Mouse (Mus musculus) mature B cell (primary cell): Measurements from ENCODE around the gene Wdr90.
"Not testable (repeated sequence)": the region's sequence is repeated elsewhere in the genome, so short reads cannot be mapped to it uniquely, and the experiment has no call there.

Experiments used
- in situ Hi-C: fragments of 300-500 bp; cut with MboI; formaldehyde crosslinking; loops from 2 replicates; pipeline ENCODE4 v1.14.3; 2019

Gene Wdr90

GRCm38 (mm10) chr17:25877025-25877424, 15.7 kb upstream of the Wdr90 start:
- in situ Hi-C loops = no loop called here

- in situ Hi-C loops = no loop called here
Observed at GRCm38 (mm10) chr17:25876347-25876915, 15.1 kb upstream of the Wdr90 start.

DNA sequence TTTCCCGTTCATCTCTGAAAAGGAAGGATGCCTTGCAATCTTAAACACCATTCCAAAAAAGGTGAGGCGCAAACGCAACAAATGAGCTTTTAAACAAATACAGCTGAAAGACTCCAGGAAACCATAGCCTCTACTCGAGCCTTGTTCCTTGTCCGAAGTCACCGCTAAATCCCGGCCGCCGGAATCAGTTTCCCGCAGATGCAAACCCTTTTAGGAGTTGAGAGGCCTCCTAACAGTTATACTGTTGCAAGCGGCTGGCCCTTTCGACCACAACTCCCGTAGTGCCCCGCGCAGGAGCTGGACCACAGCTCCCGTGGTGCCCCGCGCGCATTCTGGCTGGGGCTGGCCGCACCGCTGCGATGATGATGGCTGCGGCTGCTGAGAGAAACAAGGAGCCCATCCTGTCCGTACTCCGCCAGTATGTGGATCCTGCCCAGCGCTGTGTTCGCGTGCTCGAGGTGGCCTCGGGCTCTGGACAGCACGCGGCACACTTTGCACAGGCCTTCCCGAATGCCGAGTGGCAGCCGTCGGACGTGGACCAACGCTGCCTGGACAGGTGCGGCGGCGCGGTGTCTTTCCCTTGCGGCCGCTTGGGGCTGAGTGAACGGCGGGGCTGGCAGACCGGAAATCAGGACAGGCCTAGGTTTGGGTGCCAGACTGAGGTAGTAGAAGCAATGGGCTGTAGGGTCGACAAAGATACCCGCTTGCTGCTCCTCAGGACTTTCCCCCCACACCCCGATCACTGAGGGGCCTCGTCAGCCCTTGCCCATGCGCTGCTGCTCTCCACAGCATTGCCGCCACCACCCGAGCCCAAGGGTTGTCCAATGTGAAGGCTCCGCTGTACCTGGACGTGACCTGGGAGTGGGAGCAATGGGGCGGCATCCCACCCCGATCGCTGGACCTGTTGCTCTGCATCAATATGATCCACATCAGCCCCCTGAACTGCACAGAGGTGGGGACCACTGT, 14.2 kb upstream of the Wdr90 start:
- in situ Hi-C loops = no loop called here

- in situ Hi-C loops = no loop called here
Observed at GRCm38 (mm10) chr17:25874721-25875170, 13.4 kb upstream of the Wdr90 start, which contains the start of gene Mettl26. TSS of gene Mettl26 (plus strand) at chr17:25875074.

DNA sequence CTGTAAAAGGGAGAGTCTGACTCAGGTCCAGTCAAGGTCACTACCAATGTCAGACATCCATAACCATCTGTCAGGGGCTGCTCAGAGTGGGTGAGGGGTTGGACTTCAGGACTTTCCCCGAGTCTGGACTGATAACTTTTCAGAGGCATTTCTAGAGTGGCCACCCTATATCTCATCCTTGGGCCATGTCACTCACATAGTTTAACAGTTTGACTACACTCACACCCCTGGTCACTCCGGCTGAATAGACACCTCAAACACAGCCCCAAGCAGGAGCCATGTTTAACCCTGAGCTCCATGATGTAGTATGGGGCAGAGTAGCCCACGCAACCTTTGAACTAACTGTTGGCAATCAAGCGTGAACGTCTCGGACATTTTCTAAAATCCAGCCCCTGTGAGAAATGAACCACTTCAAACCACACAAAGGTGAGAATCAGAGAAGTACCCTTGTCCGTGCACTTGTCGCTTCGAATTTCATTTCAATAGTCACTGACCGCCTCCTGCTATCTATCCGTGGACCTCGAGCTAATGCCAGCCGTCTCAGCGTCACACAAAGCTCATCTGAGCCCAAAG, 12.9 kb upstream of the Wdr90 start:
- in situ Hi-C loops = no loop called here

DNA sequence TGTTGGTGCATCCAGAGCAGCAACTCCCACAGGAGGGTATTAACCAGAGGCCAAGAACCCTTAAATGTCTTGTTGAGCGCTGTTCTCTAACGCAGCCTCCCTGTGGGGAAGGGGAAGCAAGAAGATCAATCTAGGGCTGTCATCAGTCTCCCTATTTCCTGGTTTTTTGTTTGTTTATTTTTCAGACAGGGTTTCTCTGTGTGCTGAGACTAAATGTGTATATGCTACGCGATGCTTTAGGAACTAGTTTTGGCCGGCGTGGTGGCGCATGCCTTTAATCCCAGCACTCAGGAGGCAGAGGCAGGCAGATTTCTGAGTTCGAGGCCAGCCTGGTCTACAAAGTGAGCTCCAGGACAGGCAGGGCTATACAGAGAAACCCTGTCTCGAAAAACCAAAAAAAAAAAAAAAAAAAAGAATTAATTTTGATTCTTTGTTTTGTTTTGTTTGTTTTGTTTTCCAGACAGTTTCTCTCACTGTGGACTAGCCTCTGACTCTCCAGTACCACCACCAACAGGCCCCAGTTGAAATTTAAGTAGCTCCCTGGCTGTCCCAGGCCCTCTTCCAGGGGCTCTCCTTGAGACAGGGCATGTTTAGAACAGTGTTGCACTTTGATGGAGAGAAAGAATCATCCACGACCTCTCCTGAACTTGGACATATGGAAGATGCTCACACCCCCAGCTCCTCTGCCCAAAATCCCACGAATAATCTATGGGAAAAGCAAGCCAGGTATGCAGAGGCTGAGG, 12.3 kb upstream of the Wdr90 start:
- in situ Hi-C loops = no loop called here

DNA sequence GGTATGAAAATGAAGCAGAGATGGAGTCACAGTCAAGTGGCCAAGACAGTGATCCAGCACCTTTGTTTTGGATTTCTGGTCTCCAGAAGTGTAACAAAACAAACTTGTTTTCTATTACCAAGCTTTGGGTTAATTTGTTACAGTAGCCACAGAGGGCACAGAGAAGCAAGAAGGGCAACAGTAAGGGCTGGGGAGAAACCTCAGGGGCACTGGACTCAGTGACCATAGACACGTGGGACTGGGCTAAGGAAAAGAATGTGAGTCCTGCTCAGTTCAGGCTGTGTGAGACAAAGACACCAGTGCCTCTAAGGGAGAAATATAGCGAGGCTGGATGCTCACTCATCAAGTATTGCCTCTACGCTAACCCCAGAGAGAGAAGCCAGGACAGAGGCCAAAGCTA, 11.4 kb upstream of the Wdr90 start:
- in situ Hi-C loops = no loop called here

GRCm38 (mm10) chr17:25871566-25871965, 10.3 kb upstream of the Wdr90 start:
- in situ Hi-C loops = not testable (repeated sequence)

DNA sequence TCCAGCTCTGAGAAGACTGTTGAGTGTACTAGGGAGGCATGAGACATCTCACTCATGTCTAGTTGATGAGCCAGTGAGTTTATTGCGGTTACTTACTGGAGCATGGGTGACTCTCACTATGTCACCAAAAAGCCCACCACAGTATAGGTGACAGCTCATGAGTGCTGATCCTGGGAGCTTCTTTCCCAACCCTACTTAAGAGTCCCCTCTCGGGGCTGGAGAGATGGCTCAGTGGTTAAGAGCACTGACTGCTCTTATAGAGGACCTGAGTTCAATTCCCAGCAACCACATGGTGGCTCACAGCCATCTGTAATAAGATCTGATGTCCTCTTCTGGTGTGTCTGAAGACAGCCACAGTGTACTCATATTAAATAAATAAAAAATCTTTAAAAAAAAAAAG, 8.7 kb upstream of the Wdr90 start:
- in situ Hi-C loops = no loop called here

GRCm38 (mm10) chr17:25869498-25869897, 8.2 kb upstream of the Wdr90 start:
- in situ Hi-C loops = no loop called here

DNA sequence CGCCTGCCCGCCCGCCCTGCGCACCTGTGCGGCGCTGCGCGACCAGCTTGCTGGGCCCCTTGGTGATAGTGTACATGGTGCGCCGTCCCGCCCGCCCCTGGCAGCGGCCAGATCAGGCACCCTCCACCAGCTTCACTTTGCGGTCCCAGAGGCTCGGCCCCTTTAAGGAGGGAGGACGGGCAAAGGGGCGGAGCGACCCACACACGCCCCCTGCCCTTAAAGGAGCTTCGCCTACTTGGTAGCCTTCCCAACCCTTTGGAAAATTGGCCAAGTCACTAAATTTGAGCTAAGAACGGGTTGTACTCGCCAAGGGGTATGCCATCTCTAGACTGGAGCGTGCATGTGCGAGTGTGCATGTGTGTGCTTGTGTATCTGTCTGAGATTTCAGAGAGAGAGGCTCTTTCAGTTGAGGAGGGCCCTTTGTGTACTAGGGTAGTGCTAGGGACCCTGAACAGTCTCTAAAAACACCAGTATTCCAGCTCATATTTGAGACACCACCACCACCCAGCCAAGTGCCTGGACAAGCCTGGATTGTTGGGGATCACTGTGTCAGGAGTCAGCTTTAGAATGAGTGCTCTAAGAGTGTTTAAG, 7.4 kb upstream of the Wdr90 start, which contains the start of gene Mcrip2:
TSS of gene Mcrip2 (minus strand) at position 164 of the 591 bp plus-strand sequence.
- in situ Hi-C loops = no loop called here

DNA sequence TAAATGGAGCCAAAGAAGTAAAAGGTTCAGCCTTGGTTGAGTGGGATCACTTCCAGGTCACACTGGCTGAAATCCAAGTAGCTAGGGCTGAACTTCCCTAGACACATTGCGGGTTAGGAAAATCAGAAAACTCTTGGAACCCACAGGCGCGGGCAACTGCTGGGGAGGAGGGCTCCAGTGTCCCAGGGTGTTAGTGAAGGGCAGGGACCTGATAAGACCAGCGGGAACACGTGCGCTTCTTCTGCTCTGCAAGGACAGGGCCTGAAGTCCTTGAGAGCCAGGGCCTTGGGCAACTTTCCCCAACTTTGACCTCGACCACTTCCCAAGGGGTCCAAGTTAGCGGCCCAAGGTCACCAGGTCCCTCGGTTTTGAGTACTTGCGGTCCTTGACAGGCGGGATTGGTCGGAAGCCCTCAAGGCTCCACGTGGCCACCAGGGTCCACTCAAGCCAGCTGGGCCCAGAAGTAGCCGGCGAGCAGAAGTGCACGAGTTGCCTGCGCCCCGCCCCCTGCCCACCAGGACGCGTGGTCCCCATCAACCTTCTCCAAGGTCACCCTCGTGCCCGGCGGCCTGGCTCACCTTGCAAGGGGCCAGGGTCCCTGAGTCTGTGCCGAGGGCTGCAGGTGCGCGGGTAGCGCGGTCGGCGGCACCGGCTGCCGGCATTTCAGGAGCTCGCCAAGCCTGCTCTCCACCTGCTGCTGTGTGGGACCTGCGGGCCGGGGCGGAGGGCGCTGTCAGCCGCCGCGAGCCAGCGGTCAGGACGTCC, 6.7 kb upstream of the Wdr90 start:
- in situ Hi-C loops = no loop called here

- in situ Hi-C loops = no loop called here
Observed at GRCm38 (mm10) chr17:25867509-25867835, 6.2 kb upstream of the Wdr90 start.

DNA sequence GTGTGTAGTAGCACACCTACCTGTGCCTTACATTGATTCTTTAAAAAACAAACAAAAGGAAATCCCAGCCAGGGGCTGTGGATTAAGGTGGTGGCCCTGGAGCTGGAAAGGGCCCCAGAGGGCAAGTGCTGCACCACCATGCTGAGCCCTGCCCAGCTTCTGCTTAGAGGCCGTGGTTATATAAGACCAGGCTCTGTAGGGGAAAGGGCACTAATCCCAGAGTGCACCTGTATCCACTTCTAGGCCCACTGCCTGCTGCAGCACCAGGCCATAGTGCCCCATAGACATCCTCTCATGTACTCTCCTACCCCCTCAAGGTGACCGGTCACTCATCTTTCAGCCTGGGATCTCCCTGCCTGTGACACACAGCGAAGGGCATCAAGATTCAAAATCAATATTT, 4.9 kb upstream of the Wdr90 start:
- in situ Hi-C loops = no loop called here

- in situ Hi-C loops = no loop called here
Observed at GRCm38 (mm10) chr17:25865288-25865687, 4.0 kb upstream of the Wdr90 start.

DNA sequence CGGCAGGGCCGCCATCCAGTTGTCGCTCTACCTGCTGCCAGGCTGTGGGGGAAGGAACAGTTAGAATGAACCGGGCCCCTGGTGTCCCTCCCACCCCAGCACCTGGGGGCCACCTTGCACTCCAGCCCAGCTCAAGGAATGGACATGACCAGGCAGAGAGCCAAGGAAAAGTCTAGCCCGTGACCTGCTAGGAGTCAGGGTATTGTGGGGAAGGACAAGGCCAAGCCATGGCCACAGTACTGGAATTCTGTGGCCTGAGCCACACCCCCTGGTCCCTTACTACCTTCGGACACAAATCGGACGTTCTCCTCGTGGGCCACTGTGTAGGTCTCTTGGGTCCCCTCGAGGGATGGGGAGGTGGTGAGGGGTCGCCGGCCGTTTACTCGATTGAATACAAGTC, 3.0 kb upstream of the Wdr90 start:
- in situ Hi-C loops = no loop called here

DNA sequence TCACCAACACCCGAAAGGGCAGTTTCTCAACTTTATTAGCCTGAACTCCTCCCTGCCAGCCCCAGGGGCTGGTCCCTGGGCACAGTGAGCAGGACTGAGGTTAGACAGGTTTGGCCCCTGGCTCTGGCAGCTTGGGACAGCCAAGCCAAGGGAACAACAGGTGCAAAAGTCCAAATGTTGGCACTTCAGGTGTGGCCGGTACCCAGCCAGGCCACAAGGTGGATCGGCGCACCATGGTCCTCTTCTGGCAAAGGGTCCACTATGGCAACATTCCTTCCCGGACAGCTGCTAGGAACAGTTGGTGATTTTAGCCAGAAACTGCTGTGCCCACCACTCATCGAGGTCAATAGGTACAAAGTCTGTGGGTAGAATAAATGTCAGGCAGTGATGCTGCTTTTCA, 2.4 kb upstream of the Wdr90 start:
- in situ Hi-C loops = no loop called here

- in situ Hi-C loops = no loop called here
Observed at GRCm38 (mm10) chr17:25861704-25862612, 657 bp upstream of the Wdr90 start.

GRCm38 (mm10) chr17:25860229-25860628, 1.1 kb downstream of the Wdr90 start:
- in situ Hi-C loops = no loop called here

DNA sequence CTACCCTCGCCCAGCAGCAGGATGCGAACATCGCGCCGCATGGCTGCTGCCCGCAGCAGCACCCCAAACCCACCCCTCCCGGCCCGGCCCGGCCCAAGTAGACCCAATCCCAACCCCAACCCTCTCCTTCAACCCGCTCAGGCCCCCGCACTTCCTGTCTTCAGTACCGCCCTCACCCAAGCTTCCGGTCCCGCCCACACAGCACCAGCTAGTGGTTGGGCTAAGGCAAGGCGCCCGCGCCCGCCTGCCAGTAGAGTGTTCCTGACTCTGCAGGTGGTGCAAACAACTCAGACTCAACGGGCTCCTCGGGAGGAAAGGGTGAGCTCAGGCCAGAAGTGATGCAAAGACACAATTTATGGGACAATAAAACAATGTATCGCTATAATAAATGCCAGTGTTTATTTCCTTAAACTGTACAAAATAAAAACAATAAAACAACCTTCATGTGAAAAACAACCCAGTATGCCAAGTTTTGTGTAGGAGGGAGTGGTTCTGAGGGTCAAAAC, 16.9 kb downstream of the Wdr90 start, which contains the start of gene Rhot2:
TSS of gene Rhot2 (minus strand) at position 456 of the 506 bp plus-strand sequence.
- in situ Hi-C loops = no loop called here
